Mouse (Mus musculus): ENCODE data around the gene Amh. TPM values are rescaled to one million over a fixed set of nuclear protein-coding genes. Genes with fewer than 3 reads are reported as not detected.

Gene Amh
- polyA plus RNA-seq, 1 experiment from 2014 or later, result 0.22 TPM

DNA sequence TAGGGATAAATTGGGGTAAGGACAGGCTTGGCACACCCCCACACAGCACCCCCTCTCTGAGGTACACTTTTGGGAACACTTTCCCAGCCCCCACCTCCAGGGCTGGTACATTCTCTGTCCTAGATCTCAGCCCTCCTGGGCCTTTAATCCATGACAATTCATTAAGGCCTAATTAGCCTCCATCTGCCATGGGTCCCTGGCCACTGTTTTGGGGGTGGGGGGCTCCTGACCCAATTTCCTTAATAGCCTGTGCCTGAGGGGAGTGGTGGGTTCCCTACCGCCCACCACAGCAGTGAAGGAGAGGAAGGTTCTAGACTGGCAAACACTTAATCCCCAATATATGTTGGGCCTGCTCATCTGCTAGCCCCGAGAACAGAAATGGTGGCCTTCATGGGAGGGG is 36.6 kb downstream of the Amh start:
- Histone ChIP-seq H3K9me3 (no peaks in the 10 kb centered on the region), H3K4me3 (no peak overlapping the region), H3K9ac (no peak overlapping the region), H3K27me3 (peaks cover 71% of the 10 kb centered on the region), H3K36me3 (no peaks in the 10 kb centered on the region), H3K27ac (no peak overlapping the region), H3K4me2 (no peak overlapping the region), H3K4me1 (replicated peaks) (peaks cover 18% of the 10 kb centered on the region)
- 76% methylated on average over 2 of the region's 2 CpGs for WGBS
- ATAC-seq (ENCODE audit: low FRiP score), result no peak

DNA sequence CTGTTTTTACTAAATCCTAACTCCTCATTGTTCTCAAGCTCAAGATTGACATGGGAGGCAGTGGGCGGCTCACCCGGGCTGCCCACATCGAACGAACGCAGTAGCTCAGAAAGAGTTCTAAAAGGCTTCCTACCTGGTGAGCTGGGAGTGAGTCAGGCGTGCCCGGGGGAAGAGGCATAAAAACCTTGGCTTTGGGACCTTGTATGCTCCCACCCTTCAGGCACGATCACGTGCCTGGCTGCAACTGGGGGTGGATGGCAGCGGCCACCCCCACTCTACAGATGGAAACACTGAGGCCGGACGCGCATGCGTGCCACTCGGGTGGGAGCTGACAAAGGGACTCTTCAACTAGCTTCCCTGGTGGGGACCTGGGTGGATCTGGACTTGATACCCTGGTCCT is 37.3 kb downstream of the Amh start:
- whole genome bisulfite sequencing, result 83% methylated on average over 15 of the region's 15 CpGs

DNA sequence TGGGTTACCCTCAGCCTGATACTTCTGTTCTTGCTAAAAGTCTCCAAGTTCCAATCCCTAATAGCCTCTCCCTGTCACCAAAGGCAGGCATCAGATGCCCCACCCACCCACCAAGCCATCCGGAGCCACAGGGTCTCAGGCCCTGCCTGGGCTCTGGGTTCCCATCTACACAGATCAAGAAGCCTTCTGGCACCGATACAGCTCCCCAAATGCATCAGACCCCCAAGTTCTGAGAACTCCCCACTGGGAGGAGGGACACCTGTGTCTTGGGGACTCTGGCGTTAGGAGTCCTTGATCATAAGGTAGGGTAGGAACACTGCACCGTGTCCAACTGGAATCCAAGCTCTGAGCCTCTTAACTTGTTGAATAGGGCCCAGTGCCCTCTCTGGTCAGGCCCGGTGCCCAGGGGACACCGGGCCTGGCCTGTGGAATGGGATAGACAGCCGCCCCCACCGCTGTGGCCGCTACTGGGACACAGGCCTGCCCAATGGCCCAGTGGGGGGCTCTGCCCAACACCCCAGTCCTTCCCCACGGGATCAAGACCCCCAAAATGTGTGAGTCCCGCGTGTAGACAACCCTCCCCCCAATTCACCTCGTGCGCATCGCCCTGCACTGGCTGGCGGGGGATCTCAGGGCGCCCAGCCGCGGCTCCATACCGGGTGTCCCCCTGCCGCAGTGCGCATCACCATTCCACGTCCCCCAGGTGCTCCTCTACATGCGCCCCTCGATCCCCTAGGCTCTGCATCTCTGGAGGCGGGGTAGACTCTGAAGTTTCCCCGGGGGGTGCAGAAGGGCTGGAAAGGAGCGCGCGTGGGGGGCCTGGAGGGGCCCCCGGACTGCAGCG is 38.3 kb downstream of the Amh start:
- H3K27me3 ChIP-seq, result peaks cover 57% of the 10 kb centered on the region
- H3K9me3 ChIP-seq, result no peaks in the 10 kb centered on the region
- WGBS, result 9% methylated on average over 32 of the region's 32 CpGs
- H3K27ac ChIP-seq, result no peak overlapping the region
- no peaks in the 10 kb centered on the region for H3K36me3 ChIP-seq
- ATAC-seq (ENCODE audit: low FRiP score), result peak; percentile 19; the same call in 1 of the 2 replicates
- H3K4me3 ChIP-seq, result peak overlapping the region; percentile 52
- H3K9ac ChIP-seq, result peak overlapping the region; percentile 82
- H3K4me1 ChIP-seq (replicated peaks), result peaks cover 18% of the 10 kb centered on the region
- peak overlapping the region; percentile 76 for H3K4me2 ChIP-seq

More for the DNA sequence above, 37.3 kb downstream of the Amh start:
- ATAC-seq (ENCODE audit: low FRiP score), result no peak
- H3K9ac ChIP-seq, result no peak overlapping the region
- H3K27me3 ChIP-seq, result peaks cover 65% of the 10 kb centered on the region
- peaks cover 18% of the 10 kb centered on the region for H3K4me1 ChIP-seq (replicated peaks)
- H3K36me3 ChIP-seq, result no peaks in the 10 kb centered on the region
- no peak overlapping the region for H3K4me3 ChIP-seq
- no peak overlapping the region for H3K27ac ChIP-seq
- H3K9me3 ChIP-seq, result no peaks in the 10 kb centered on the region
- no peak overlapping the region for H3K4me2 ChIP-seq

DNA sequence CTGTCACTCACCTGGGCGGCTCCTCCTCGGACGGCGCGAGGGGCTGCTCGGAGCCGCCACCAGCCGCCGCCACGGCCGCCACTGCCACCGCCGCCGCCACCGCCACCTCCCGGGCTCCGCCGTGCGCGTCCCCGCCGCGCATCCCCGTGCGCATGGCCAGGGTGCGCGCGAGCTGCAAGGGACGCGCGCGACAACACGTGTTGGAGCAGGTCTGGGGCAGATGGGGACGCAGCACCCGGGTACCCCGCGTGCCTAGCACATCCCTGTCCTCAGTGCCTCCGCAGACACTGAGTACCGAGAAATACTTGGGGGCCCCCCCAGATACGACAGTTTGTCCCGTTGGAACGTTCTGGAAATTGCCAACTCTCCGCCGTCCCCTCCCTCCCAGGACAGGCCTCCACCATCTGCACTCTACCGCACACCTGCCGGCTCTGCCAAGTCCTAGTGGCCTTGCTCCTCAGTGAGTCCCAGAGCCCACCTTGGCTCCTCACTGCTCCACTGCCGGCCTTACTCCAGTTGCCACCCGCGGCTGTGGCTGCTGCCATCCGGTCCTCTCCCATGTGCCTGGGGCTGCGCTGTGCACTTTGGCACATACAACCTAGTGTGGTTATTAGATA is 39.0 kb downstream of the Amh start, which contains the start of gene Lingo3:
TSS of gene Lingo3 (minus strand) at position 109 of the 617 bp plus-strand sequence.
- H3K4me3 ChIP-seq, result peak within 1 kb of the TSS; percentile 52
- peaks cover 57% of the 10 kb centered on the region for H3K27me3 ChIP-seq
- H3K4me1 ChIP-seq (replicated peaks), result peaks cover 18% of the 10 kb centered on the region
- peak within 1 kb of the TSS; percentile 82 for H3K9ac ChIP-seq
- no peaks in the 10 kb centered on the region for H3K36me3 ChIP-seq
- peak within 1 kb of the TSS; percentile 76 for H3K4me2 ChIP-seq
- WGBS, result 6% methylated on average over 41 of the region's 51 CpGs
- no peaks in the 10 kb centered on the region for H3K9me3 ChIP-seq
- no peak within 1 kb of the TSS for H3K27ac ChIP-seq
- ATAC-seq (ENCODE audit: low FRiP score), result peak; percentile 75

DNA sequence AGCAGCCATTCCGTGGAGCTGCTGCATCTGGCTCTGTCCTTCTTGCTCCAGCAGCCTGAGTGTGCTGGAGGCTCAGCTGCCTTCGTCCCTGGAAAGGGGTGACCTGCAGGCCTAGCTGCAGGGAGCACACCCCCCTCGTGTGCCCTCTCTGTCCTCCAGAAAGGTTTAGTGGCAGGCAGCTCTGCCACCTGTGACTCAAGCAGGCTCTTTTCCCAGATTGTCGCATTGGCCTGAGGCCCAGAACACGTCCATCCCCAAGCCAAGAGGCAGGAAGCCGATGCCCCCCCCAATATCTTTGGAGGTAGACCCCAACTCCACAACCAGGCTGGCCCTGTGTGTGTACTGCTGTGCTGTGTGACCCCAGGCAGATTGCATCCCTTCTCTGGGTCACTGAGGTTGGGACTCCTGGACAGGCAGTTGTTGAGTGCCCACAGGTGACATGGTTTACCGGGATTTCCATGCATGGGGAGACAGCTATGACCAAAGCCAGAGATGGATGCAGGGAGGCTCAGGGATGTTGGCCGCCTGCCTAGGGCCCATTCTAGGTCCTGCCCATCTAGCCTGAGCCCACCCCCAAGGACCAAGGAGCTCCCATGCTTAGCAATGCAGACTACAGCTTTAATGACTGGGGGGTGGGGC is 40.1 kb downstream of the Amh start:
- 65% methylated on average over 8 of the region's 8 CpGs for WGBS
- peaks cover 57% of the 10 kb centered on the region for H3K27me3 ChIP-seq
- H3K27ac ChIP-seq, result no peak overlapping the region
- no peak overlapping the region for H3K4me2 ChIP-seq
- H3K4me3 ChIP-seq, result no peak overlapping the region
- peaks cover 18% of the 10 kb centered on the region for H3K4me1 ChIP-seq (replicated peaks)
- peaks cover 3% of the 10 kb centered on the region for H3K36me3 ChIP-seq
- no peaks in the 10 kb centered on the region for H3K9me3 ChIP-seq
- H3K9ac ChIP-seq, result no peak overlapping the region
- ATAC-seq (ENCODE audit: low FRiP score), result no peak

DNA sequence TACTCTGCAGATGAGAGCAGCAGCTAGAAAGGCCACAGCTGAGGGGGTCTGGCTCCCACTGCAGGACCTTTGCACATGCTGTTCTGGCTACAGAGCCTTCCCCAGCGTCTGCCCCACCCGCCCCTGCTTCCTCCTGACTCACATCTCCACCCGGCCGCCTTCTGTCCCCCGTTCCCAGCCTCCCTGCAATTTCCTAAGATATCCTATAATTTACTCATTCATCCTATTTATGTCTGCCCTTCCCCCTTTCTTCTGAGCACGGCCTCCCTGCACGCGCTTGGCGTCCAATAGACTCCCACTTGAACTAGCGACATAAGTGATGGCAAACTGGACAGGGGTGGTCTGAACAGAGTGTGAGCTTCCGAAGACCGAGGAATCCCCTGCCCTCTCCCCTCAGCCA is 40.7 kb downstream of the Amh start:
- Histone ChIP-seq H3K4me3 (no peak overlapping the region), H3K27me3 (peaks cover 57% of the 10 kb centered on the region), H3K4me1 (replicated peaks) (peaks cover 18% of the 10 kb centered on the region), H3K9me3 (no peaks in the 10 kb centered on the region), H3K36me3 (peaks cover 8% of the 10 kb centered on the region), H3K9ac (no peak overlapping the region), H3K27ac (no peak overlapping the region), H3K4me2 (no peak overlapping the region)
- 78% methylated on average over 12 of the region's 12 CpGs for WGBS
- ATAC-seq (ENCODE audit: low FRiP score), result no peak

DNA sequence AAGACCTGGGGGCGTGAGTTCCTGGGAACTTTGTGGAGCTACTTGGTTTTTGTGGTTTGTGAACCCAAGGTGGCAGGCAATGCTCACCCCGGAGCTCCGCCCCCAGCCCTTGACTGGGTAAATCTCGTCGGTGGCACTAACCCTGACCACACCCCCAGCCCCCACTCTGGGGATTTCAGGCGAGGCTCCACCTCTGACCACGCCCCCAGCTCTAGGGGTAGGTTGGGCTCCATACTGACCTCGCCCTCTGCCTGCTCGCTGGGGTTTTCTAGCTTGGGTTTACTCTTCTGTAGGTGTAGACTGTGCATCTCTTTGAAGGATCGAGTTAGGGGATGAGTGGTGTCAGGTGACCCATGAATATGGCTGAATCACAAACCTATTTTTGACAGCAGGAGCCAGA is 43.5 kb downstream of the Amh start:
- H3K27me3 ChIP-seq, result peaks cover 31% of the 10 kb centered on the region
- WGBS, result 15% methylated on average over 10 of the region's 10 CpGs
- H3K4me1 ChIP-seq (replicated peaks), result peaks cover 14% of the 10 kb centered on the region
- no peak overlapping the region for H3K4me2 ChIP-seq
- ATAC-seq (ENCODE audit: low FRiP score), result no peak
- H3K4me3 ChIP-seq, result no peak overlapping the region
- no peaks in the 10 kb centered on the region for H3K9me3 ChIP-seq
- H3K36me3 ChIP-seq, result peaks cover 33% of the 10 kb centered on the region
- no peak overlapping the region for H3K27ac ChIP-seq
- no peak overlapping the region for H3K9ac ChIP-seq

DNA sequence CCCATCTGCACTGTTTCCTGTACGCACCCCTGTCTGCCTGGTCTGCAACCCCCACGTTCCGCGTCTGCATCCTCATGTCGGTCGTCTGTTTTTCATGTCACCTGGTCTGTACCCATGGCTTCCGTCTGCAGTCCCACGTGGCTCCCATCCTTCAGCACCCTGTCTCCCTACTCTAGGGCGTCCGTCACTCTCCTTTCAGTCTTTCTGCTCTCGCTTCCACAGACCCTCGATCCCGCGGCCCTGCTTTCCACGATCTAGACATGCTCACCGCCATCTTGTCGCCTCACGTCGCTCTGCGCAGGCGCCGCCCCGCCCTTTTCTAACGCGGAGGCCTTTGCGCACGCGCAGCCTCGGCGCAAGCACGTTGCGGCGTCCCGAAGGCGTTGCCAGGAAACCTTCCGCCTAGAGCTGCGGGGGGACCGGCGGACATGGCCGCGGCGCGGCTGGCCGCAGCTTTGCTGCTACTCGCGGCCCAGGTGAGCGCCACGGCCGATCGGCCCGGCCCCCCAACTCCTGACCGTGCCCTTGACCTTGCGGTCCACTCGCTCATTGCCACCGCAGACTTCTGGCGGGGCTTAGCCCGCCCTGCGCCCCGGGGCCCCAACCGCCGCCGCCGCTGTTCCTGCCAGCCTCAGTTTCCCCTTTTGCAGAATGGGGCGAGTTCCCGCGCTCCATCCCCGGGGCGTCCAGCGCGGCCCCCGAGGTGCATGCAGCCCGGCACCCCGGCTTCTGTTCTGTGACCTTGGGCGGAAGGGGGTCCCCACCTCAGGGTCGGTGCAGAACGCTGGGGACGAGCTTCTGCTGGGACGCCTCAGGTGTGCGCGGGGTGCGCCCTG is 50.1 kb downstream of the Amh start, which contains the start of the genes Lsm7 and Sppl2b:
TSS of gene Lsm7 (minus strand) at position 297 of the 836 bp plus-strand sequence.
TSS of gene Sppl2b (plus strand) at position 363 of the 836 bp plus-strand sequence.
- ATAC-seq (ENCODE audit: low FRiP score), result peak; percentile 82
- Histone ChIP-seq H3K4me3 (peak within 1 kb of the TSS; percentile 95), H3K9ac (peak within 1 kb of the TSS; percentile 95), H3K4me1 (replicated peaks) (peaks cover 48% of the 10 kb centered on the region), H3K27me3 (no peaks in the 10 kb centered on the region), H3K9me3 (no peaks in the 10 kb centered on the region), H3K4me2 (peak within 1 kb of the TSS; percentile 100), H3K36me3 (peaks cover 30% of the 10 kb centered on the region), H3K27ac (peak within 1 kb of the TSS; percentile 82)
- under 1% methylated on average over 79 of the region's 81 CpGs for WGBS

DNA sequence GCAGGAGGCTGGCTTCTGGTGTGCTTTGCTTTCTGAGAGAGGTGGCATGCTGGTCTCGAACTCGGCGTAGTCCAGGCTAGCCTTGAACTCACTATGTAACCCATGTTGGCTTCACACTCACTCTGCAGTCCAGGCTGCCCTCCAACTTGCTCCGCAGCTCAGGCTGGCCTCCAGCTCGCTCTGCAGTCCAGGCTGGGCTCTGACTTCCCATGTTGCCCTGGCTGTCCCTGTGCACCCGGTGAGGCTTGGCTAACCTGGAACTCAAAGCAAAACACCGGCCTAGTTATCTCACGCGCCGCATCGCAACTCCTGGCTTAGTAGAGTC is 50.7 kb downstream of the Amh start:
- H3K36me3 ChIP-seq, result peaks cover 25% of the 10 kb centered on the region
- peak overlapping the region; percentile 95 for H3K4me3 ChIP-seq
- H3K4me2 ChIP-seq, result peak overlapping the region; percentile 100
- 23% methylated on average over 11 of the region's 11 CpGs for WGBS
- no peak for ATAC-seq (ENCODE audit: low FRiP score)
- peak overlapping the region; percentile 64 for H3K27ac ChIP-seq
- H3K27me3 ChIP-seq, result no peaks in the 10 kb centered on the region
- no peaks in the 10 kb centered on the region for H3K9me3 ChIP-seq
- peak overlapping the region; percentile 95 for H3K9ac ChIP-seq
- peaks cover 48% of the 10 kb centered on the region for H3K4me1 ChIP-seq (replicated peaks)

DNA sequence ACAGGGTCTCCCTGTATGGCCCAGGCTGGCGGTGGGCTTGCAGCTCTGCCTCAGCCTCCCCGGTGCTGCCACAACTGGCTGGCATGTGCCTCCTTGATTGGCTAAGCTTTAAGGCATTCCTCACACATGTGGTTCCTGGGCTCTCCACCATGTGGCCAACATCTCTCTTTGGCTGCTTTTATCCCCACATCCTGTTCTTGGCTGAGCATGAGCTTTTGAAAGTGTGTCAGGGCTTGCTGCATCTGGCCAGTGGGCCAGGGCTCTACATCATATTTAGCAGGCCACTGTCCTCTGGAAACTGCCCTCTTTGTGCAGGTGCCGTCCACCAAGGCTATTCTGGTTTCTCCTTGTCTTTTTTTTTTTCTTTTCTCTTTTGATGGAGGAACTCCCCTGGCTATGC is 51.2 kb downstream of the Amh start:
- no peaks in the 10 kb centered on the region for H3K9me3 ChIP-seq
- no peak overlapping the region for H3K27ac ChIP-seq
- H3K27me3 ChIP-seq, result no peaks in the 10 kb centered on the region
- H3K36me3 ChIP-seq, result peaks cover 21% of the 10 kb centered on the region
- ATAC-seq (ENCODE audit: low FRiP score), result no peak
- peak overlapping the region; percentile 95 for H3K9ac ChIP-seq
- 68% methylated on average over 3 of the region's 3 CpGs for WGBS
- H3K4me3 ChIP-seq, result peak overlapping the region; percentile 95
- H3K4me1 ChIP-seq (replicated peaks), result peaks cover 48% of the 10 kb centered on the region
- H3K4me2 ChIP-seq, result peak overlapping the region; percentile 100

DNA sequence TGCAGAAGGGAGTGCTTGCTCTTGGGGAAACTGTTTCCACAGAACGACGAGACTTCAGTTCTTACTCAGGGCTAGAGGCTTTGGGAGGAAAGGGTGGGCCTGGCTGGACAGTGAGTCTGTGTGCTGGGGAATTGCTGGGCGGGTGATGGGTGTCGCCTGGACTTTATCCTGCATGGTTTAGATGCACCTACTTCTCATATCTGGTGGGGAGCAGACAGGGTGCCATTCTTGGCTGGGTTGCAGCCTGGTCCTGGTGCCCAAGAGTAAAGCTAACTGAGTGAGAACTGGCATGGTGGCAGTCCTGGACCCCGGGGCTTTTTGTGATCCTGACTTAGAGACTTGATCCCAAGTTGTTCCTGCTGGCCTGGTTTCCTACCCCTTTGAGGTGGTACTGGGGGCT is 51.9 kb downstream of the Amh start:
- H3K4me2 ChIP-seq, result peak overlapping the region; percentile 100

More for the DNA sequence above, 51.9 kb downstream of the Amh start:
- H3K27me3 ChIP-seq, result no peaks in the 10 kb centered on the region
- peaks cover 21% of the 10 kb centered on the region for H3K36me3 ChIP-seq
- peak overlapping the region; percentile 95 for H3K9ac ChIP-seq
- WGBS, result 81% methylated on average over 5 of the region's 5 CpGs
- no peak for ATAC-seq (ENCODE audit: low FRiP score)
- peak overlapping the region; percentile 95; the same call in 1 of the 2 replicates for H3K4me3 ChIP-seq
- peaks cover 48% of the 10 kb centered on the region for H3K4me1 ChIP-seq (replicated peaks)
- H3K27ac ChIP-seq, result 0 out of 2 replicates have a peak overlapping the region, but pooled peaks have one; percentile 48
- no peaks in the 10 kb centered on the region for H3K9me3 ChIP-seq

Data from hindbrain, embryonic 13.5 days (tissue).